Mouse (Mus musculus): ENCODE results near the gene Eif4ebp2.

GRCm38 (mm10) chr10:61389020-61389419, 63.4 kb downstream of the Eif4ebp2 start:
- TF ChIP-seq EP300 (IDR thresholded peaks at IDR 0.05; ENCODE audit: low read depth) = no peak
- TF ChIP-seq CTCF (IDR thresholded peaks at IDR 0.05; ENCODE audit: low read depth) = no peak
